Mouse (Mus musculus) lung, embryonic 14.5 days (tissue): ENCODE measurements around the gene Snx20. TPM values are rescaled to one million over a fixed set of nuclear protein-coding genes. Genes with fewer than 3 reads are reported as not detected.

ENCODE experiments used
- ATAC-seq: fragments of 200-750 bp; cut with Nextera tagmentation; 2 replicates; pipeline ENCODE4 v1.8.0; 2017; ENCODE audit warnings: mild to moderate bottlenecking, moderate TSS enrichment, moderate library complexity; ENCODE audit not compliant: insufficient read depth
- DNase-seq: peaks from one replicate; pipeline ENCODE4 v3.0.0-alpha.2; 2015
- H3K27ac ChIP-seq: fragments of 300-500 bp; sonication (generic); 2 replicates; pipeline ENCODE4 v1.5.1; 2014; ENCODE audit warnings: low read depth, mild to moderate bottlenecking, moderate library complexity
- H3K27me3 ChIP-seq: fragments of 300-500 bp; sonication (generic); 2 replicates; pipeline ENCODE4 v1.6.1; 2014; ENCODE audit warnings: low read length, control low read depth; ENCODE audit not compliant: insufficient read depth
- H3K36me3 ChIP-seq: fragments of 300-500 bp; sonication (generic); 2 replicates; pipeline ENCODE4 v1.6.1; 2014; ENCODE audit warnings: control low read depth; ENCODE audit not compliant: insufficient read depth
- H3K4me1 ChIP-seq: fragments of 300-500 bp; sonication (generic); 2 replicates; pipeline ENCODE4 v1.6.1; 2014; ENCODE audit warnings: antibody characterized with exemption, control low read depth; ENCODE audit not compliant: insufficient read depth
- H3K4me2 ChIP-seq: fragments of 300-500 bp; sonication (generic); 2 replicates; pipeline ENCODE4 v1.6.1; 2014; ENCODE audit warnings: mild to moderate bottlenecking
- H3K4me3 ChIP-seq: fragments of 300-500 bp; sonication (generic); 2 replicates; pipeline ENCODE4 v1.5.1; 2014; ENCODE audit warnings: low read depth, low read length
- H3K9ac ChIP-seq: fragments of 300-500 bp; sonication (generic); 2 replicates; pipeline ENCODE4 v1.6.1; 2014
- H3K9me3 ChIP-seq: fragments of 300-500 bp; sonication (generic); 2 replicates; pipeline ENCODE4 v1.6.1; 2016; ENCODE audit warnings: low read depth, low read length, control low read depth
- CTCF ChIP-seq: IDR thresholded peaks from 2 replicates; pipeline ENCODE4 v1.5.1; 2016; ENCODE audit warnings: antibody characterized with exemption, low read depth
- WGBS: fragments of 180-500 bp; shearing (Covaris S2); extraction: QIAGEN DNeasy Blood & Tissue Kit; methylation state at CpG from one replicate; pipeline ENCODE4 v1.1.7; 2014; 5-methylcytosine and 5-hydroxymethylcytosine counted together
- polyA plus RNA-seq: library from polyadenylated mRNA; unstranded; fragments of >200 nt; fragmentation: Nextera tagmentation; extraction: Ambion mirVana; gene quantifications from 2 replicates; pipeline ENCODE4 v1.2.1, GENCODE M21; 2014

Gene Snx20
- polyA plus RNA-seq, 1 experiment from 2014 or later: 2.9 TPM

GRCm38 (mm10) chr8:88642734-88643564, 7.0 kb upstream of the Snx20 start:
- H3K27me3 ChIP-seq: no peaks in the 10 kb centered on the region
- H3K4me2 ChIP-seq: no peak overlapping the region
- H3K9ac ChIP-seq: no peak overlapping the region
- H3K4me3 ChIP-seq: no peak overlapping the region
- 83% methylated on average over 5 of the region's 5 CpGs for WGBS
- H3K36me3 ChIP-seq: no peaks in the 10 kb centered on the region
- ATAC-seq (no peak), DNase-seq (no peak)
- H3K4me1 ChIP-seq: no peaks in the 10 kb centered on the region
- H3K27ac ChIP-seq: no peak overlapping the region
- H3K9me3 ChIP-seq: no peaks in the 10 kb centered on the region
- TF ChIP-seq CTCF: no peak

- H3K27ac ChIP-seq: no peak overlapping the region
- WGBS: 94% methylated on average over 3 of the region's 3 CpGs
- no peak for ATAC-seq
- no peak for DNase-seq
- no peak for TF ChIP-seq CTCF
- H3K9ac ChIP-seq: no peak overlapping the region
- H3K4me3 ChIP-seq: no peak overlapping the region
- H3K9me3 ChIP-seq: no peaks in the 10 kb centered on the region
- no peaks in the 10 kb centered on the region for H3K27me3 ChIP-seq
- no peak overlapping the region for H3K4me2 ChIP-seq
- H3K36me3 ChIP-seq: no peaks in the 10 kb centered on the region
- no peaks in the 10 kb centered on the region; the same call in 1 of the 2 replicates for H3K4me1 ChIP-seq
Measured at GRCm38 (mm10) chr8:88638908-88639307, 3.0 kb upstream of the Snx20 start.

GRCm38 (mm10) chr8:88637092-88638000, 1.4 kb upstream of the Snx20 start:
- Histone ChIP-seq H3K4me3 (no peak overlapping the region), H3K4me1 (no peaks in the 10 kb centered on the region; the same call in 1 of the 2 replicates), H3K27ac (no peak overlapping the region), H3K4me2 (no peak overlapping the region), H3K27me3 (no peaks in the 10 kb centered on the region), H3K9ac (no peak overlapping the region), H3K36me3 (no peaks in the 10 kb centered on the region), H3K9me3 (no peaks in the 10 kb centered on the region)
- 73% methylated on average over 9 of the region's 9 CpGs for WGBS
- no peak for TF ChIP-seq CTCF
- DNase-seq (no peak), ATAC-seq (no peak)

- Histone ChIP-seq H3K9ac (no peak overlapping the region), H3K36me3 (no peaks in the 10 kb centered on the region), H3K27me3 (peaks cover 5% of the 10 kb centered on the region; the same call in 1 of the 2 replicates), H3K4me3 (no peak overlapping the region), H3K4me1 (no peaks in the 10 kb centered on the region; the same call in 1 of the 2 replicates), H3K9me3 (no peaks in the 10 kb centered on the region), H3K4me2 (no peak overlapping the region), H3K27ac (no peak overlapping the region)
- DNase-seq: peak; percentile 51
- ATAC-seq: no peak; the same call in 1 of the 2 replicates
- 70% methylated on average over 7 of the region's 7 CpGs for WGBS
- TF ChIP-seq CTCF: no peak
Measured at GRCm38 (mm10) chr8:88633343-88633765, 2.6 kb downstream of the Snx20 start.

- no peak overlapping the region for H3K4me3 ChIP-seq
- H3K27ac ChIP-seq: no peak overlapping the region
- no peaks in the 10 kb centered on the region; the same call in 1 of the 2 replicates for H3K4me1 ChIP-seq
- peaks cover 17% of the 10 kb centered on the region; the same call in 1 of the 2 replicates for H3K27me3 ChIP-seq
- no peaks in the 10 kb centered on the region for H3K9me3 ChIP-seq
- ATAC-seq (no peak), DNase-seq (peak; percentile 44)
- peak; percentile 9; the same call in 1 of the 2 replicates for TF ChIP-seq CTCF
- H3K4me2 ChIP-seq: no peak overlapping the region
- no peak overlapping the region for H3K9ac ChIP-seq
- H3K36me3 ChIP-seq: no peaks in the 10 kb centered on the region
Measured at GRCm38 (mm10) chr8:88631081-88631480, 4.8 kb downstream of the Snx20 start.

- Histone ChIP-seq H3K9me3 (no peaks in the 10 kb centered on the region), H3K9ac (no peak overlapping the region), H3K27me3 (peaks cover 24% of the 10 kb centered on the region; the same call in 1 of the 2 replicates), H3K27ac (no peak overlapping the region), H3K4me1 (no peaks in the 10 kb centered on the region), H3K36me3 (no peaks in the 10 kb centered on the region), H3K4me3 (no peak overlapping the region), H3K4me2 (no peak overlapping the region)
- DNase-seq (no peak), ATAC-seq (no peak)
- no peak for TF ChIP-seq CTCF
- WGBS: 61% methylated on average over 4 of the region's 4 CpGs
Measured at GRCm38 (mm10) chr8:88630225-88630624, 5.7 kb downstream of the Snx20 start.
